Mouse (Mus musculus): Measurements from ENCODE around the gene Slc12a9.

GRCm38 (mm10) chr5:137304816-137305215 lies 28.6 kb downstream of the Slc12a9 start:
- TF ChIP-seq CTCF (IDR thresholded peaks at IDR 0.05; ENCODE audit: insufficient read depth, low read depth, low read length): no peak
- TF ChIP-seq POLR2A (IDR thresholded peaks at IDR 0.05; ENCODE audit: insufficient read depth, low read depth, low read length): no peak

Measured in olfactory bulb, adult 2 months (tissue).